Mouse (Mus musculus) lung, embryonic 14.5 days (tissue): Measurements from ENCODE around the gene Lrmda. TPM values are rescaled to one million over a fixed set of nuclear protein-coding genes. Genes with fewer than 3 reads are reported as not detected.

ENCODE experiments used
- ATAC-seq: fragments of 200-750 bp; cut with Nextera tagmentation; 2 replicates; pipeline ENCODE4 v1.8.0; 2017; ENCODE audit warnings: mild to moderate bottlenecking, moderate TSS enrichment, moderate library complexity; ENCODE audit not compliant: insufficient read depth
- DNase-seq: peaks from one replicate; pipeline ENCODE4 v3.0.0-alpha.2; 2015
- H3K27ac ChIP-seq: fragments of 300-500 bp; sonication (generic); 2 replicates; pipeline ENCODE4 v1.5.1; 2014; ENCODE audit warnings: low read depth, mild to moderate bottlenecking, moderate library complexity
- H3K27me3 ChIP-seq: fragments of 300-500 bp; sonication (generic); 2 replicates; pipeline ENCODE4 v1.6.1; 2014; ENCODE audit warnings: low read length, control low read depth; ENCODE audit not compliant: insufficient read depth
- H3K36me3 ChIP-seq: fragments of 300-500 bp; sonication (generic); 2 replicates; pipeline ENCODE4 v1.6.1; 2014; ENCODE audit warnings: control low read depth; ENCODE audit not compliant: insufficient read depth
- H3K4me1 ChIP-seq: fragments of 300-500 bp; sonication (generic); 2 replicates; pipeline ENCODE4 v1.6.1; 2014; ENCODE audit warnings: antibody characterized with exemption, control low read depth; ENCODE audit not compliant: insufficient read depth
- H3K4me2 ChIP-seq: fragments of 300-500 bp; sonication (generic); 2 replicates; pipeline ENCODE4 v1.6.1; 2014; ENCODE audit warnings: mild to moderate bottlenecking
- H3K4me3 ChIP-seq: fragments of 300-500 bp; sonication (generic); 2 replicates; pipeline ENCODE4 v1.5.1; 2014; ENCODE audit warnings: low read depth, low read length
- H3K9ac ChIP-seq: fragments of 300-500 bp; sonication (generic); 2 replicates; pipeline ENCODE4 v1.6.1; 2014
- H3K9me3 ChIP-seq: fragments of 300-500 bp; sonication (generic); 2 replicates; pipeline ENCODE4 v1.6.1; 2016; ENCODE audit warnings: low read depth, low read length, control low read depth
- CTCF ChIP-seq: IDR thresholded peaks from 2 replicates; pipeline ENCODE4 v1.5.1; 2016; ENCODE audit warnings: antibody characterized with exemption, low read depth
- WGBS: fragments of 180-500 bp; shearing (Covaris S2); extraction: QIAGEN DNeasy Blood & Tissue Kit; methylation state at CpG from one replicate; pipeline ENCODE4 v1.1.7; 2014; 5-methylcytosine and 5-hydroxymethylcytosine counted together
- polyA plus RNA-seq: library from polyadenylated mRNA; unstranded; fragments of >200 nt; fragmentation: Nextera tagmentation; extraction: Ambion mirVana; gene quantifications from 2 replicates; pipeline ENCODE4 v1.2.1, GENCODE M21; 2014

Lrmda gene
- polyA plus RNA-seq, 1 experiment from 2014 or later, result 1.1 TPM

- H3K4me2 ChIP-seq, result no peak overlapping the region
- no peak overlapping the region for H3K27ac ChIP-seq
- 51% methylated on average over 7 of the region's 7 CpGs for WGBS
- TF ChIP-seq CTCF, result no peak
- ATAC-seq (no peak), DNase-seq (no peak)
- H3K36me3 ChIP-seq, result no peaks in the 10 kb centered on the region
- no peak overlapping the region for H3K9ac ChIP-seq
- no peak overlapping the region for H3K4me3 ChIP-seq
- H3K4me1 ChIP-seq, result peaks cover 19% of the 10 kb centered on the region
- H3K9me3 ChIP-seq, result no peaks in the 10 kb centered on the region
- no peaks in the 10 kb centered on the region for H3K27me3 ChIP-seq
Observed at GRCm38 (mm10) chr14:22589503-22590215, 570.1 kb downstream of the Lrmda start.

GRCm38 (mm10) chr14:22591186-22591585, 571.7 kb downstream of the Lrmda start:
- 62% methylated on average over 2 of the region's 2 CpGs for WGBS
- Histone ChIP-seq H3K27ac (no peak overlapping the region), H3K4me1 (peaks cover 19% of the 10 kb centered on the region), H3K9me3 (no peaks in the 10 kb centered on the region), H3K36me3 (no peaks in the 10 kb centered on the region), H3K27me3 (no peaks in the 10 kb centered on the region), H3K9ac (no peak overlapping the region), H3K4me2 (no peak overlapping the region), H3K4me3 (no peak overlapping the region)
- ATAC-seq, result no peak
- no peak for DNase-seq
- TF ChIP-seq CTCF, result no peak

- peak; percentile 41; the same call in 1 of the 2 replicates for ATAC-seq
Observed at GRCm38 (mm10) chr14:22597508-22597907, 578.0 kb downstream of the Lrmda start.

GRCm38 (mm10) chr14:22598638-22599037, 579.1 kb downstream of the Lrmda start:
- H3K36me3 ChIP-seq, result no peaks in the 10 kb centered on the region
- no peaks in the 10 kb centered on the region for H3K4me1 ChIP-seq
- H3K9me3 ChIP-seq, result no peaks in the 10 kb centered on the region
- no peak for TF ChIP-seq CTCF
- H3K27me3 ChIP-seq, result no peaks in the 10 kb centered on the region
- no peak overlapping the region for H3K9ac ChIP-seq
- WGBS, result 78% methylated on average over 5 of the region's 5 CpGs
- no peak overlapping the region for H3K27ac ChIP-seq
- ATAC-seq (no peak), DNase-seq (no peak)
- no peak overlapping the region for H3K4me2 ChIP-seq
- H3K4me3 ChIP-seq, result no peak overlapping the region

More at GRCm38 (mm10) chr14:22597508-22597907, 578.0 kb downstream of the Lrmda start:
- WGBS, result 43% methylated on average over 2 of the region's 2 CpGs
- peak; percentile 59 for DNase-seq
- no peak overlapping the region for H3K4me3 ChIP-seq
- no peaks in the 10 kb centered on the region for H3K4me1 ChIP-seq
- H3K9me3 ChIP-seq, result no peaks in the 10 kb centered on the region
- H3K36me3 ChIP-seq, result no peaks in the 10 kb centered on the region
- no peak for TF ChIP-seq CTCF
- no peak overlapping the region for H3K4me2 ChIP-seq
- no peaks in the 10 kb centered on the region for H3K27me3 ChIP-seq
- no peak overlapping the region for H3K9ac ChIP-seq
- no peak overlapping the region for H3K27ac ChIP-seq

GRCm38 (mm10) chr14:22600166-22600565, 580.7 kb downstream of the Lrmda start:
- Histone ChIP-seq H3K36me3 (no peaks in the 10 kb centered on the region), H3K9ac (no peak overlapping the region), H3K4me3 (no peak overlapping the region), H3K27me3 (no peaks in the 10 kb centered on the region), H3K4me1 (no peaks in the 10 kb centered on the region), H3K9me3 (no peaks in the 10 kb centered on the region), H3K27ac (no peak overlapping the region), H3K4me2 (no peak overlapping the region)
- no peak for TF ChIP-seq CTCF
- DNase-seq, result peak; percentile 44
- 37% methylated on average over 3 of the region's 3 CpGs for WGBS
- no peak for ATAC-seq

- no peak overlapping the region for H3K4me3 ChIP-seq
- ATAC-seq (no peak), DNase-seq (no peak)
- no peak overlapping the region for H3K27ac ChIP-seq
- no peak overlapping the region for H3K4me2 ChIP-seq
- no peaks in the 10 kb centered on the region for H3K27me3 ChIP-seq
- TF ChIP-seq CTCF, result no peak
- no peaks in the 10 kb centered on the region for H3K4me1 ChIP-seq
- 64% methylated on average over 2 of the region's 2 CpGs for WGBS
- no peaks in the 10 kb centered on the region for H3K36me3 ChIP-seq
- no peak overlapping the region for H3K9ac ChIP-seq
- no peaks in the 10 kb centered on the region for H3K9me3 ChIP-seq
Observed at GRCm38 (mm10) chr14:22602308-22602707, 582.8 kb downstream of the Lrmda start.

GRCm38 (mm10) chr14:22608599-22608998, 589.1 kb downstream of the Lrmda start:
- H3K9ac ChIP-seq, result no peak overlapping the region
- H3K9me3 ChIP-seq, result no peaks in the 10 kb centered on the region
- no peak overlapping the region for H3K27ac ChIP-seq
- no peak overlapping the region for H3K4me2 ChIP-seq
- no peaks in the 10 kb centered on the region for H3K36me3 ChIP-seq
- peaks cover 4% of the 10 kb centered on the region; the same call in 1 of the 2 replicates for H3K4me1 ChIP-seq
- H3K4me3 ChIP-seq, result no peak overlapping the region
- no peak for DNase-seq
- no peak for TF ChIP-seq CTCF
- no peaks in the 10 kb centered on the region for H3K27me3 ChIP-seq
- 66% methylated on average over 5 of the region's 5 CpGs for WGBS
- ATAC-seq, result no peak
